In the genomic region with DNA sequence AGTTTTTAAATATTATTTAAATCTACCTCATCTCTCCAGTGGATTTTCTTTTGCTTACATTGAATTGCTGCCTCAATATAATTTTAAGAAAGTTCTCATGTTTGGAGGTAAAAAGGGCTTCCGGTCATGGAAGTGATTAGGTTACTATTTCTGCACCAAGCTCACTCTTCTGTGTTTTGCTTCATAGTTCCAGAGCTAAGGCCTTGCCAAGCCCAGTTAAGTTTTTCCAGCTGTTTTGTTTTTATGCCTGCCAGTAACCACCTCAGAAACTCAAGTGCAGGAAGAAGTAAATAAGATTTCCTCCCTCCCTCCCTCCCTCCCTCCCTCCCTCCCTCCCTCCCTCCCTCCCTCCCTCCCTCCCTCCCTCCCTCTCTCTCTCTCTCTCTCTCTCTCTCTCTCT, we compare ENCODE assay signal across 18 mouse cellular contexts.
"Had no signal": no experiment of that assay in that cellular context is flagged by ENCODE, and none has a peak within 500 bp of the region (broad histone marks: within the 10 kb centered on the region; RNA-seq: fewer than 3 reads in every experiment).

No protein-coding gene starts in this region.

- H3K27me3 ChIP-seq: kidney, embryonic 15.5 days; limb, embryonic 15.5 days; liver, embryonic 13.5 days; stomach, embryonic 15.5 days had no signal

- H3K9ac ChIP-seq: kidney, embryonic 15.5 days; limb, embryonic 15.5 days; liver, embryonic 13.5 days; stomach, embryonic 15.5 days had no signal

- H3K27ac ChIP-seq: kidney, embryonic 15.5 days; layer of hippocampus, adult 2 months; limb, embryonic 15.5 days; liver, embryonic 13.5 days; stomach, embryonic 15.5 days had no signal

- H3K4me2 ChIP-seq: kidney, embryonic 15.5 days; limb, embryonic 15.5 days; liver, embryonic 13.5 days; midbrain, embryonic 11.5 days; stomach, embryonic 15.5 days had no signal

- H3K36me3 ChIP-seq: kidney, embryonic 15.5 days; limb, embryonic 15.5 days; liver, embryonic 13.5 days; stomach, embryonic 15.5 days had no signal

- H3K4me3 ChIP-seq: kidney, embryonic 15.5 days; layer of hippocampus, adult 2 months; limb, embryonic 15.5 days; liver, embryonic 13.5 days; stomach, embryonic 15.5 days had no signal

- DNase-seq: kidney, adult 8-10 months; kidney, postnatal 25 days; layer of hippocampus, adult 9-11 months; liver, embryonic 13.5 days; lung, adult 2 months; lung, postnatal 14 days; lung, postnatal 4 days; midbrain, embryonic 14.5 days; right cerebral cortex, adult 18-20 months; right cerebral cortex, postnatal 14 days; right cerebral cortex, postnatal 4 days; spleen, adult 18-20 months; thymus, postnatal 25 days had no signal

- H3K9me3 ChIP-seq: kidney, embryonic 15.5 days; limb, embryonic 15.5 days; liver, embryonic 13.5 days; stomach, embryonic 15.5 days had no signal

- H3K4me1 ChIP-seq: kidney, embryonic 15.5 days; limb, embryonic 15.5 days; liver, embryonic 13.5 days; stomach, embryonic 15.5 days had no signal
